Mouse (Mus musculus) heart, adult 11 months (tissue): ENCODE data around the gene Gm28778.
"Not testable (repeated sequence)": the region's sequence is repeated elsewhere in the genome, so short reads cannot be mapped to it uniquely, and the experiment has no call there.

Source experiments
- DNase-seq: peaks from one replicate; pipeline ENCODE4 v3.0.0; 2022

The Gm28778 gene

GRCm38 (mm10) chr1:53296581-53297383, at the start of gene Gm28778, which contains the start of the genes Pms1 and Ormdl1:
Gm28778 (plus strand) TSS chr1:53297111.
Pms1 (minus strand) TSS chr1:53297018.
Ormdl1 (plus strand) TSS chr1:53297095.
- peak; percentile 99 for DNase-seq

- DNase-seq, result not testable (repeated sequence)
These were observed 31.8 kb upstream of the Gm28778 start for GRCm38 (mm10) chr1:53264958-53265612.

- DNase-seq, result peak; percentile 93
These were observed 27.0 kb upstream of the Gm28778 start for GRCm38 (mm10) chr1:53269901-53270300.

GRCm38 (mm10) chr1:53272646-53273045, 24.3 kb upstream of the Gm28778 start:
- DNase-seq, result no peak

GRCm38 (mm10) chr1:53291197-53291596, 5.7 kb upstream of the Gm28778 start:
- no peak for DNase-seq

- DNase-seq, result no peak
These were observed 3.6 kb downstream of the Gm28778 start for GRCm38 (mm10) chr1:53300506-53300905.

GRCm38 (mm10) chr1:53312989-53313967, 16.4 kb downstream of the Gm28778 start, which contains the start of gene Osgepl1:
Osgepl1 (plus strand) TSS chr1:53313624.
- peak; percentile 98 for DNase-seq

GRCm38 (mm10) chr1:53321662-53322344, 24.9 kb downstream of the Gm28778 start:
- DNase-seq, result no peak

GRCm38 (mm10) chr1:53323254-53323653, 26.3 kb downstream of the Gm28778 start:
- DNase-seq, result no peak

GRCm38 (mm10) chr1:53324277-53324676, 27.4 kb downstream of the Gm28778 start:
- no peak for DNase-seq

GRCm38 (mm10) chr1:53324827-53325494, 28.1 kb downstream of the Gm28778 start:
- no peak for DNase-seq

GRCm38 (mm10) chr1:53333527-53333926, 36.6 kb downstream of the Gm28778 start:
- DNase-seq, result not testable (repeated sequence)

GRCm38 (mm10) chr1:53335465-53335864, 38.6 kb downstream of the Gm28778 start:
- no peak for DNase-seq

GRCm38 (mm10) chr1:53337403-53337802, 40.5 kb downstream of the Gm28778 start:
- not testable (repeated sequence) for DNase-seq

- DNase-seq, result no peak
These were observed 44.2 kb downstream of the Gm28778 start for GRCm38 (mm10) chr1:53341071-53341470.

- DNase-seq, result peak; percentile 100
These were observed 55.7 kb downstream of the Gm28778 start, which contains the start of the genes Asdurf, Gm28551 and Asnsd1 for GRCm38 (mm10) chr1:53352327-53353261. Asdurf (minus strand) TSS chr1:53352619. Gm28551 (minus strand) TSS chr1:53352667. Asnsd1 (minus strand) TSS chr1:53352752.

GRCm38 (mm10) chr1:53358988-53359387, 62.1 kb downstream of the Gm28778 start:
- DNase-seq, result no peak
